Mouse (Mus musculus): ENCODE results near the gene Camk1d. TPM values are rescaled to one million over a fixed set of nuclear protein-coding genes. Genes with fewer than 3 reads are reported as not detected.
A peak's percentile ranks its signal among the peaks of the same experiment; 100 is the strongest.
"Not testable (repeated sequence)": the region's sequence is repeated elsewhere in the genome, so short reads cannot be mapped to it uniquely, and the experiment has no call there.

Gene Camk1d
- polyA plus RNA-seq, 1 experiment = 58.0 TPM

DNA sequence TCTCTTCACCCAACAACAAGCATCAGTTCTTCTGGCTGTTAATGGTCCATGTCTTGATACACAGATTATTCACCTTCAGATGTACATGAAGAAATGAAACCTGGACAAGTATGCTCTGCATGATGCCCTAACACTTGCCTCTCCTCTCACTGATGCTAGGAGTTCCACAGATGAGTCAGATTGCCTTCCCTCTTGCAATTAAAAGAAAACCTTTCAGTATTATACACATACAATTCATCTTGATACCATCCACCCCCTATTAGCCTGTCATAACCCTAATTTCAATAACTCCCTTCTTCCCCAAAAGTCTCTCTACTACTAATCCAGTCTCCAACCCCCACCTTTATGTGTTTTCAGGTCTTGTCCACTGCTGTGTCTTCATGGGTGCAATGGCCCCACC lies 321.4 kb downstream of the Camk1d start:
- H3K4me1 ChIP-seq (ENCODE audit: control insufficient read depth, insufficient read depth, low read length) = peaks cover 2% of the 10 kb centered on the region; the same call in 1 of the 2 replicates
- no peak overlapping the region for H3K27ac ChIP-seq (ENCODE audit: insufficient read depth, low read depth, low read length)
- no peak for TF ChIP-seq CTCF (IDR thresholded peaks at IDR 0.05; ENCODE audit: insufficient read depth, low read depth, low read length)
- no peak for TF ChIP-seq POLR2A (IDR thresholded peaks at IDR 0.05; ENCODE audit: insufficient read depth, low read depth, low read length)
- no peak overlapping the region for H3K4me3 ChIP-seq (ENCODE audit: insufficient read depth, low read depth, low read length)

DNA sequence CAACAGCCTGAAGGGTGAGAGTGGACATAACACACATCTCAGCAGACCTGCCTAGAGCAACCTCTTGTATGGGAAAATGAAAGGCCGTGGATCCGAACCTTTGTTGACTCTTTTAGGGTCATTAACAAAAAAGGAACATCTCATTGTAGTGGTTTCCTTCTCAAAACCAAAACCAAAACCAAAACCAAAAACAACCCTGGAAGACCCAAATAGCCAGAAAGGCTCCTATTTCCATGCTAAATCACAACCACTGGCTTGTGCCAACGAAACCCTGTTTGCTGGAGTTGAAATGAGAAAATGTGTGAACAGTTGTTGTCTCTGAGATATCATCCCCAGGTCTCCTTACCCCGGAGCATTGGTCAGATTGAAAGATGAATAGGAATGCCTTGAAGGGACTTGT lies 321.8 kb downstream of the Camk1d start:
- Histone ChIP-seq H3K27ac (ENCODE audit: insufficient read depth, low read depth, low read length) (no peak overlapping the region), H3K4me3 (ENCODE audit: insufficient read depth, low read depth, low read length) (no peak overlapping the region), H3K4me1 (ENCODE audit: control insufficient read depth, insufficient read depth, low read length) (peaks cover 2% of the 10 kb centered on the region; the same call in 1 of the 2 replicates)
- 85% methylated on average over 4 of the region's 4 CpGs for WGBS
- TF ChIP-seq POLR2A (IDR thresholded peaks at IDR 0.05; ENCODE audit: insufficient read depth, low read depth, low read length) (no peak), CTCF (IDR thresholded peaks at IDR 0.05; ENCODE audit: insufficient read depth, low read depth, low read length) (no peak)

DNA sequence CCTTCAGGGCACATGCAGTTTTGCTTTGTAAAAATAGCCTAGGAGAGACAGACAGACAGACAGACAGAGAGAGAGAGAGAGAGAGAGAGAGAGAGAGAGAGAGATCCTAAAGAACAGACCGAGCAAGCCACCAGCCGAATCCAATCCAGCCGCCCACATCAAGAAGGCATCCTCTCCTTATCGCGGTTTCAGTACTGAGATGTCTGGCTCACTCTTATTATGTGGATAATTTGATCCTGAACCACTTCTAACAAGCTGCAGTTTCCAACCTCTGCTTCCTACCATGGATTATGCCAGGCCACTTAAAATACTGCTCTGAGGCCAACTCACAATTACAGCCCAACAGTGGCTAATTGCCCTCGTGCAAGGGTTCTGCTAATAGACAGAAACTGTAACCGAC lies 325.9 kb downstream of the Camk1d start:
- WGBS = 22% methylated on average over 7 of the region's 7 CpGs
- Histone ChIP-seq H3K4me1 (ENCODE audit: control insufficient read depth, insufficient read depth, low read length) (peaks cover 5% of the 10 kb centered on the region), H3K27ac (ENCODE audit: insufficient read depth, low read depth, low read length) (0 out of 2 replicates have a peak overlapping the region, but pooled peaks have one; percentile 25), H3K4me3 (ENCODE audit: insufficient read depth, low read depth, low read length) (no peak overlapping the region)
- TF ChIP-seq POLR2A (IDR thresholded peaks at IDR 0.05; ENCODE audit: insufficient read depth, low read depth, low read length) (no peak), CTCF (IDR thresholded peaks at IDR 0.05; ENCODE audit: insufficient read depth, low read depth, low read length) (no peak)

DNA sequence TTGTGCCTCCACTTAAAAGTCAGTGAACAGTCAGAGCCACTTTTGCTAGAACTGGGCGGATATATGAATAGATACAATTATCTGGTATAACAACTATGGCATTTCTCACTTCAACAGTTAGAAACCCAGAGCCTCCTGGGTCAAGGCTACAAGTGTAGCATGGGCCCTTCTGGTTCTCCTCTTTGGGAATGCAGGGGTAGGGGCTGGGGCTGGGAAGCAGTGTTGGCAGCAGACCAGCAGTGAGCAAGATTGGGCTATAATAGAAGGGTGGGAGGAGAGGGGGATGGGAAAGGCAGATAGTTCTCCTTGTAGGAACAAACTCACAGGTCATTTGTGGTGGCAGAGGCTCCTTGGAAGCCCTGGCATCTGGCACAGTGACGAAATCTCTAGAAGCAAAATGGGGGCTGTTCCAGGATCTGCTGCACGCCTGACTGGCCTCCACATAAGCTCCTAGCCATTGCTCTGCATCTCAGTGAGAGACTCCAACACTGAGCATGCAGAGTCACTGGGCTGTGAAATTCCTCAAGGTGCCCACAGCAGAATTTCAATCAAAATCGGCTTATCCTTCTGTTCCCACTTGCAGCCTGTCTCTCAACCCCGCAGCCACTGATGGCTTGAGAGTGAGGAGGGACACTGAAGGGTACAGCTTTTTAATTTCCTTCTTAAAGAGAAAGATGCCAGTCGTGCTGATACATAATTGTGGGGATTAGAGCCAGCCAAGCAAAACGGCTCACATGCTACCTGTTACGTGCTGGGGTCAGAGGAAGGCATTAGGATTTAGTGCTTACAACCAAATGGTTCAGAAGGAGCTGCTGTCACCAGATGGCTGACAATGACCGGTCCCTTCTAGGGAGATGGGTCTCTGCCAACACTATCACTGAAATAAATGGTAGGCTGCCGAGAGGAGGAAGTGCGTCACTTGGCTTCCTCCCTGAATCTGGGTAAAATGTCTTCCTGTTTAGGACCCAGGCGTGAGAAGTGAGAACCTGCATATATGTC lies 332.3 kb downstream of the Camk1d start:
- no peak overlapping the region for H3K4me3 ChIP-seq (ENCODE audit: insufficient read depth, low read depth, low read length)
- H3K27ac ChIP-seq (ENCODE audit: insufficient read depth, low read depth, low read length) = no peak overlapping the region
- TF ChIP-seq POLR2A (IDR thresholded peaks at IDR 0.05; ENCODE audit: insufficient read depth, low read depth, low read length) = no peak
- TF ChIP-seq CTCF (IDR thresholded peaks at IDR 0.05; ENCODE audit: insufficient read depth, low read depth, low read length) = no peak
- 50% methylated on average over 12 of the region's 12 CpGs for WGBS
- H3K4me1 ChIP-seq (ENCODE audit: control insufficient read depth, insufficient read depth, low read length) = peaks cover 17% of the 10 kb centered on the region

DNA sequence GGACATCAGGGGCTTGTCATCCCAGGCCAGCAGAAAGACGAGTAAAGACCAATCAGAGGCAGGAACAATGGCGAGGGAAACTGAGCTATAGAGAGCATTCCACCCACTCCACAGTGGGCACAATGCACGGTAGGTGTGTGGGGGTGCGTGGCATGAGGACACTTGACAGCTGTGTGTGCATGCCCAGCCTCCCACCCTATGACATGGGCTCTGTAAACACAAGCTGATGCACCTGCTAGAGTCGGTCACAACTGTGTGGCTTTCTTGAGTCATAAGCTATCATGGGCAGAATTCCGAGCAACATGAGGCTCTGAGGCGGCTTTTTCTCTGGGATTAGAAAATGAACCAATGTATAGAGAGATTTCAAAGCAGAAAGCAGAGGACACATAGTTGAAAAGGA lies 333.3 kb downstream of the Camk1d start:
- TF ChIP-seq CTCF (IDR thresholded peaks at IDR 0.05; ENCODE audit: insufficient read depth, low read depth, low read length) (no peak), POLR2A (IDR thresholded peaks at IDR 0.05; ENCODE audit: insufficient read depth, low read depth, low read length) (no peak)
- Histone ChIP-seq H3K4me1 (ENCODE audit: control insufficient read depth, insufficient read depth, low read length) (peaks cover 14% of the 10 kb centered on the region), H3K4me3 (ENCODE audit: insufficient read depth, low read depth, low read length) (no peak overlapping the region), H3K27ac (ENCODE audit: insufficient read depth, low read depth, low read length) (no peak overlapping the region)
- 52% methylated on average over 7 of the region's 7 CpGs for WGBS

DNA sequence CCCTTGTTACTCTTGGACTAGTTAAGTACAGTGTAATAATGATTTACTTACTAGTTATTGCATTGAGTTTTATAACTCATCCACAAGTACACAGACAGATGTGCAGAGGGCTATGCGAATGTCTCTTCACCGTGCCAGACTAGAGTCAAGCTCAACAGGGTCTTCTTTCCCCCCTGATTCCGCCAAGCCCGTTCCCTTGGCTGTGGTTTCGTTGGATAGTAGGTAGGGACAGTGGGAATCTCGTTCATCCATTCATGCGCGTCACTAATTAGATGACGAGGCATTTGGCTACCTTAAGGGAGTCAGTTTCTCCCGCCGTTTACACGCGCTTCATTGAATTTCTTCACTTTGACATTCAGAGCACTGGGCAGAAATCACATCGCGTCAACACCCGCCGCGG lies 335.4 kb downstream of the Camk1d start:
- peaks cover 14% of the 10 kb centered on the region for H3K4me1 ChIP-seq (ENCODE audit: control insufficient read depth, insufficient read depth, low read length)
- 50% methylated on average over 18 of the region's 18 CpGs for WGBS
- not testable (repeated sequence) for H3K4me3 ChIP-seq (ENCODE audit: insufficient read depth, low read depth, low read length); H3K27ac ChIP-seq (ENCODE audit: insufficient read depth, low read depth, low read length)

DNA sequence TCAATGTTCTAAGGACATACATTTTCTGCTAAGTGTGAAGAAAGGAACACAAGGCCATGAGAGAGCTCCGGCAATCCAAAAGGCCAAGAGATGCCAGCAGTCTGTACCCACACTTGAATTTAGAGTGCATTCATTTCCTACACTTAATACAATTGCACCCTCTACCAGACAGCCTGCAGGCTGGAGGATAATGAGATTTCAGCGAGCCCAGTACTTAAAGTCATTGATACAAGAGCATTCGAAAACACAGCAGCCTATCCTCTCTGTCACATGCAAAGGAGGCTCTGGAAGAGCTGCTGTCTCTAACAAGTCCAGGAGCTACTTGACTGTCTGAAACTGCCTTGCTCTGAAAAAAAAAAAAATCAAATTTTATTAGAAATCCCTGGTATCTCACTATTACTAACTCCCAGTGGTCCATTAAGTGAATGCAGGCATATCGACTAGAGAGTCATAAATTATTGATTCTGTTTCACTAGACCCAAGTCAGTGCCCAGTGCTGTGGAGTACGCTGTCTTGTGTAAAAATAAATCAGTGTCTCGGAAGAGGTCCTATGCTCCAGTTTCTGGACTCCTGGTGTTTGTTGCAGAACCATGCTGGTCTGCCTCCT lies 336.1 kb downstream of the Camk1d start:
- H3K27ac ChIP-seq (ENCODE audit: insufficient read depth, low read depth, low read length) = no peak overlapping the region
- peaks cover 14% of the 10 kb centered on the region for H3K4me1 ChIP-seq (ENCODE audit: control insufficient read depth, insufficient read depth, low read length)
- WGBS = 49% methylated on average over 6 of the region's 6 CpGs
- TF ChIP-seq CTCF (IDR thresholded peaks at IDR 0.05; ENCODE audit: insufficient read depth, low read depth, low read length) (no peak), POLR2A (IDR thresholded peaks at IDR 0.05; ENCODE audit: insufficient read depth, low read depth, low read length) (no peak)
- no peak overlapping the region for H3K4me3 ChIP-seq (ENCODE audit: insufficient read depth, low read depth, low read length)

DNA sequence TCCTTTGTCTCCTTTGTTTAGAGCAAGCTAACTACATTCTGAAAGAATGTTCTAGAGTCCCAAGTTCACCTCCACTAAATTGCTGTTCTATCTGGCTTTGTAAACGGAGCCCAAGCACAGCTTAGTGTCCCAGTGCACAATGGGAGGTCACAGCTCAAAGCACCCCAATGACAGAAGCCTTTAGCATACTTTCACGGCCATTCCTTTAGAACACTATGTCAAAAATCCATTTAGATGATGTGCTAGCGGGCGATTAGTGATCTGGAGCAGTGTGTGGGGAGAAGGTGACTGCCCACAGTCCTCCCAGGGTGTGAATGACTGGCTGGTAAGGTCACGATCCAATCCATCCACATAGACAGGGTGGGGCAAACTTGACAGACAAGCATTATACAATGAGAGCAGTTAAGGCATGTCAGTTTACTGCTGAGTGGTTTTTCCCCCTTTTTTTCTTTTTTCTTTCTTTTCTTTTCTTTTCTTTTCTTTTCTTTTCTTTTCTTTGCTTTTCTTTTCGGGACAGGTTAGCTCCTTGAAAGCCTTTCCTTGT lies 341.4 kb downstream of the Camk1d start:
- Histone ChIP-seq H3K27ac (ENCODE audit: insufficient read depth, low read depth, low read length) (no peak overlapping the region), H3K4me3 (ENCODE audit: insufficient read depth, low read depth, low read length) (no peak overlapping the region), H3K4me1 (ENCODE audit: control insufficient read depth, insufficient read depth, low read length) (no peaks in the 10 kb centered on the region; the same call in 1 of the 2 replicates)
- TF ChIP-seq CTCF (IDR thresholded peaks at IDR 0.05; ENCODE audit: insufficient read depth, low read depth, low read length) (no peak), POLR2A (IDR thresholded peaks at IDR 0.05; ENCODE audit: insufficient read depth, low read depth, low read length) (no peak)
- WGBS = 76% methylated on average over 6 of the region's 6 CpGs

DNA sequence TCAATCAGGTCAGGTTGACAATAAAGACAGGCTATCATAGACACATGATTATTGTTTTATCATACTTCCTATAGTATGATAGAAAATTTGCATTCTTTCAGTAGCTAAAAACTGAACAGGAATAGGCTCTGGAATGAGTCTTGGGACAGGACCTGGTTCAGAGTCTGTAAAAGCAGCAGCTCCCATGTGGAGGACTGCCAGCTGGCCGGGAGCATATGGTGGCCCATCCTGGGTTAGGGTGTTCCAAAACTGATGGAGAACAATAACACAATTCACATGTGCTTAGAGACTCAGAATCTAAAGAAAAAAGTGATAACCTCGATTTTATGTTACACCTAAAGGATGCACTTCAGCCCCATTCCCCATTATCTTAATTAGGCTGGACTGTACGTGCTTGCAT lies 343.0 kb downstream of the Camk1d start:
- H3K4me3 ChIP-seq (ENCODE audit: insufficient read depth, low read depth, low read length) = no peak overlapping the region
- H3K4me1 ChIP-seq (ENCODE audit: control insufficient read depth, insufficient read depth, low read length) = no peaks in the 10 kb centered on the region
- no peak for TF ChIP-seq CTCF (IDR thresholded peaks at IDR 0.05; ENCODE audit: insufficient read depth, low read depth, low read length)
- WGBS = 80% methylated on average over 3 of the region's 3 CpGs
- no peak overlapping the region for H3K27ac ChIP-seq (ENCODE audit: insufficient read depth, low read depth, low read length)
